Mouse (Mus musculus) kidney, embryonic 14.5 days (tissue): ENCODE measurements around the gene Rasgrf1. TPM values are rescaled to one million over a fixed set of nuclear protein-coding genes. Genes with fewer than 3 reads are reported as not detected.

Source experiments
- ATAC-seq: fragments of 200-750 bp; cut with Nextera tagmentation; 2 replicates; pipeline ENCODE4 v1.8.0; 2017; ENCODE audit warnings: moderate number of reproducible peaks, mild to moderate bottlenecking, moderate TSS enrichment, moderate library complexity; ENCODE audit not compliant: low FRiP score, low TSS enrichment
- H3K27ac ChIP-seq: fragments of 300-500 bp; sonication (generic); 2 replicates; pipeline ENCODE4 v1.5.1; 2014; ENCODE audit warnings: low read depth, mild to moderate bottlenecking, low read length, moderate library complexity, mixed read lengths
- H3K27me3 ChIP-seq: fragments of 300-500 bp; sonication (generic); 2 replicates; pipeline ENCODE4 v1.6.1; 2014; ENCODE audit warnings: mild to moderate bottlenecking, low read length; ENCODE audit not compliant: control insufficient read depth, insufficient read depth
- H3K36me3 ChIP-seq: fragments of 300-500 bp; sonication (generic); 2 replicates; pipeline ENCODE4 v1.6.1; 2014; ENCODE audit warnings: low read length, mixed read lengths; ENCODE audit not compliant: control insufficient read depth, insufficient read depth
- H3K4me1 ChIP-seq: fragments of 300-500 bp; sonication (generic); 2 replicates; pipeline ENCODE4 v1.6.1; 2014; ENCODE audit warnings: low read length, mixed read lengths; ENCODE audit not compliant: control insufficient read depth, insufficient read depth
- H3K4me2 ChIP-seq: fragments of 300-500 bp; sonication (generic); replicated peaks from 2 replicates; pipeline ENCODE4 v1.6.1; 2014; ENCODE audit warnings: low read depth, mild to moderate bottlenecking, low read length
- H3K4me3 ChIP-seq: fragments of 300-500 bp; sonication (generic); 2 replicates; pipeline ENCODE4 v1.5.1; 2014; ENCODE audit warnings: mild to moderate bottlenecking, low read length
- H3K9ac ChIP-seq: fragments of 300-500 bp; sonication (generic); 2 replicates; pipeline ENCODE4 v1.6.1; 2014; ENCODE audit warnings: low read depth, mild to moderate bottlenecking, low read length, moderate library complexity
- H3K9me3 ChIP-seq: fragments of 300-500 bp; sonication (generic); 2 replicates; pipeline ENCODE4 v1.6.1; 2016; ENCODE audit warnings: low read length; ENCODE audit not compliant: control insufficient read depth
- WGBS: fragments of 180-500 bp; shearing (Covaris S2); extraction: QIAGEN DNeasy Blood & Tissue Kit; methylation state at CpG from one replicate; pipeline ENCODE4 v1.1.7; 2014; 5-methylcytosine and 5-hydroxymethylcytosine counted together
- polyA plus RNA-seq: library from polyadenylated mRNA; unstranded; fragments of >200 nt; fragmentation: Nextera tagmentation; extraction: Ambion mirVana; gene quantifications from 2 replicates; pipeline ENCODE4 v1.2.1, GENCODE M21; 2014

Rasgrf1 gene
- polyA plus RNA-seq, 1 experiment from 2014 or later = 0.11 TPM

DNA sequence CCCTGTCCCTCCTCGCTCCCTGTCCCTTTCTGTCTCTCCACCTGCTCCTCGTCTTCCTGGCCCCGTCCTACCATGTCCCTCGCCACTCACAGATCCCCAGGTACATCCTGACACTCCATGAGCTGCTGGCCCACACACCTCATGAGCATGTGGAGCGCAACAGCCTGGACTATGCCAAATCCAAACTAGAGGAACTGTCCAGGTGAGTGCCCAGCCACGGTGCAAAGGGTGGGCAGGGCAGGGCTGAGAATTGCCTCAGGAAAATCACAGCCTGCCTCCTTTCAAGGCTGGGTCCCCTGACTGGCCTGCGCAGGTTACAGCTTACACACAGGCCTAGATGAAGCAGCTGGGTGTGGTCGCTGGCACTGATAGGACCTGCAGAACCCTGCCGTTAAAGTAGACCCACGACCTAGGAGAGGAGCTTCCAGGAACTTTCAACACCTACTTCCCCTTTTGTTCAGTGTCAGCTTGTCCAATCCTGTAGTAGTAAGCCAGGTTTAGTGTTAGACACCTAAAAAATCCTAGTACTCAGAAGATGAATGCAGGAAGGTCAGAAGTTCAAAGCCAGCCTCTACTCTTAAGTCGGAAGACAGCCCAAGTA, 61.3 kb downstream of the Rasgrf1 start:
- no peak overlapping the region for H3K4me3 ChIP-seq
- ATAC-seq = no peak
- no peaks in the 10 kb centered on the region for H3K36me3 ChIP-seq
- WGBS = 80% methylated on average over 11 of the region's 11 CpGs
- no peak overlapping the region for H3K4me2 ChIP-seq
- H3K27me3 ChIP-seq = no peaks in the 10 kb centered on the region
- H3K4me1 ChIP-seq = no peaks in the 10 kb centered on the region
- no peak overlapping the region for H3K27ac ChIP-seq
- no peak overlapping the region for H3K9ac ChIP-seq
- no peaks in the 10 kb centered on the region for H3K9me3 ChIP-seq

DNA sequence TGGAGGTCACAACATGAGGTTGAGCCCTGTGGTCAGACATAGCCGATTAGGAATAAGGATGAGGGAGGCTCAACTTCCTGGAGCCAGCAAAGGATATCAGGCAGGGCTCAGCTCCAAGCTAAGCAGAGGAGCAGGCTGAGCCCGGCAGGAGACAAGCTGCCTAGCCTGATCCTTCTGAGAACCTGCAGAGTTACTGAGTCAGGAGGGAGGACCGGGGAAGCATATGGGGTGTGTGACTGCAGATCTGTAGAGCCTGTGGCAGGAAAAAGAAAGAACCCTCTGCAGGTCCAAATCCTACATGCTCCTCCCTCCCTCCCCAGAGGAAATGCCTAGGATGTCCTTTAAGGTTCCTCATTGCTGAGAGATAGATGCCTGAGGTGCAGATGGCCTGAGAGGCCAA, 62.6 kb downstream of the Rasgrf1 start:
- H3K4me1 ChIP-seq = no peaks in the 10 kb centered on the region
- WGBS = 69% methylated on average over 3 of the region's 3 CpGs
- ATAC-seq = no peak
- H3K9ac ChIP-seq = no peak overlapping the region
- no peak overlapping the region for H3K4me2 ChIP-seq
- H3K4me3 ChIP-seq = no peak overlapping the region
- H3K9me3 ChIP-seq = no peaks in the 10 kb centered on the region
- H3K36me3 ChIP-seq = no peaks in the 10 kb centered on the region
- no peaks in the 10 kb centered on the region for H3K27me3 ChIP-seq
- no peak overlapping the region for H3K27ac ChIP-seq

DNA sequence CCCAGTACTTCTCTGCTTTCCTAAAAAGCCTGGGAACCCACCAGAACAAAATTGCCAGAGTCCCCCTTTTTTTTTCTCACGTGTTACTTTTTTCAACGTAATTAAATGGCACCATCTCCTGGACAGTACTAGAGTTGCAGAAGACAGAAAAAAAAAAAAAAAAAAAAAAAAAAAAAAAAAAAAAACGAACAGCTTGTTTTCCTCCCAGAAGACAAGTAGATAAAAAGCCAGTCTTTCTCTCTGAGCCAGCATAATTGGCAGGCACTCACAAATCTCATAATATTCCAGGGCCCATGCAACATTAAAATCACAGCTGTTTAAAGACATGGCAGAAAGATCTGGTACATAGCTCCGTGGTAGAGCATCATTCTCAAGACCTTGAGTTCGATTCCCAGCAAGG, 64.1 kb downstream of the Rasgrf1 start:
- H3K36me3 ChIP-seq = no peaks in the 10 kb centered on the region
- no peaks in the 10 kb centered on the region for H3K27me3 ChIP-seq
- no peak overlapping the region for H3K27ac ChIP-seq
- H3K9me3 ChIP-seq = no peaks in the 10 kb centered on the region
- H3K9ac ChIP-seq = no peak overlapping the region
- H3K4me3 ChIP-seq = no peak overlapping the region
- WGBS = 29% methylated on average over 5 of the region's 5 CpGs
- no peaks in the 10 kb centered on the region for H3K4me1 ChIP-seq
- ATAC-seq = no peak; the same call in 1 of the 2 replicates
- H3K4me2 ChIP-seq = no peak overlapping the region

DNA sequence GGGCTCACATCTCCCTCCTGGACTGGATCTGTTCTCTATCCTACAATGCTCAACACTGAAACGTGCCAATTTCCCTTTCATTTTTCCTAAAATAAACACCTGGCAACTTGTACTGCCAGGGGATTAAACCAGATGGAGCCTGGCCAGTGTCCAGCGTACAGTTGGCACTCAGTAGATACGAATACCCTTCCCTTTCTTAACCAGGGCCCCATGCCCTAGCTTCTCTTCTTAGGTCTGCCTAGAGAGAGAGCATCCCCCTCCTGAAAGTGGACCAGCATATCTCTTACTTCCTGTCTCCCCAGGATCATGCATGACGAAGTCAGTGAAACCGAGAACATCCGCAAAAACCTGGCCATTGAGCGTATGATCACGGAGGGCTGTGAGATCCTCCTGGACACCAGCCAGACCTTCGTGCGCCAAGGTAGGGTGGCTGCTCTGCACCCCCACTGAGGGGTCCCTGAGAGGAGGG, 64.8 kb downstream of the Rasgrf1 start:
- Histone ChIP-seq H3K4me3 (no peak overlapping the region), H3K4me1 (no peaks in the 10 kb centered on the region), H3K9ac (no peak overlapping the region), H3K27me3 (no peaks in the 10 kb centered on the region), H3K9me3 (no peaks in the 10 kb centered on the region), H3K27ac (no peak overlapping the region), H3K36me3 (no peaks in the 10 kb centered on the region), H3K4me2 (no peak overlapping the region)
- WGBS = 88% methylated on average over 10 of the region's 10 CpGs
- no peak for ATAC-seq

GRCm38 (mm10) chr9:89976366-89976940, 66.7 kb downstream of the Rasgrf1 start:
- 81% methylated on average over 6 of the region's 6 CpGs for WGBS
- no peak for ATAC-seq
- Histone ChIP-seq H3K4me1 (no peaks in the 10 kb centered on the region), H3K9me3 (no peaks in the 10 kb centered on the region), H3K4me2 (no peak overlapping the region), H3K27me3 (no peaks in the 10 kb centered on the region), H3K36me3 (no peaks in the 10 kb centered on the region), H3K9ac (no peak overlapping the region), H3K4me3 (no peak overlapping the region), H3K27ac (no peak overlapping the region)

- 29% methylated on average over 3 of the region's 3 CpGs for WGBS
- Histone ChIP-seq H3K27ac (no peak overlapping the region), H3K4me1 (no peaks in the 10 kb centered on the region), H3K27me3 (no peaks in the 10 kb centered on the region), H3K9me3 (no peaks in the 10 kb centered on the region), H3K36me3 (no peaks in the 10 kb centered on the region), H3K4me3 (no peak overlapping the region), H3K9ac (no peak overlapping the region), H3K4me2 (no peak overlapping the region)
- no peak for ATAC-seq
These were observed 69.5 kb downstream of the Rasgrf1 start for GRCm38 (mm10) chr9:89979248-89979647.

GRCm38 (mm10) chr9:89982256-89982655, 72.5 kb downstream of the Rasgrf1 start:
- H3K27ac ChIP-seq = no peak overlapping the region
- no peak overlapping the region for H3K4me2 ChIP-seq
- no peaks in the 10 kb centered on the region for H3K27me3 ChIP-seq
- WGBS = 84% methylated on average over 1 of the region's 1 CpGs
- ATAC-seq = no peak
- H3K9me3 ChIP-seq = no peaks in the 10 kb centered on the region
- H3K36me3 ChIP-seq = no peaks in the 10 kb centered on the region
- no peak overlapping the region for H3K4me3 ChIP-seq
- H3K4me1 ChIP-seq = no peaks in the 10 kb centered on the region
- H3K9ac ChIP-seq = no peak overlapping the region

DNA sequence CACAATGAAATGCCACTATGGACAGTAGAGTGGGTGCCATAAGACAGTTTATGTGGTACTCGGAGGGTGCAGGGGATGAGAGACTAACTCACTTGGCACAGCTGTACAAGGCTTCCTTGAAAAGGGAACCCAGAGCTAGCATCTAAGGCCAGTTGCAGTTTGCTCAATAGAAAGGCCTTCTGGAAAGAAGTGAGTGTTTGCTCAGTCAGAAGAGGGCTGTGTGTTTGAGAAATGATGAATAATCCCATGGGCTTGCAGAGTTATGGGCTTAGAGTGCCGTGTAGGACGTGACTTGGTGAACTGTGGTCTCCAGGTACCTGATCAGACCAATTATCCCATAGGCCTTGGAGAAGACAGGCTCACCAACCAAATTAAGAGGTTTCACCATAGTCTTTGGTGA, 78.3 kb downstream of the Rasgrf1 start:
- Histone ChIP-seq H3K9ac (no peak overlapping the region), H3K4me2 (no peak overlapping the region), H3K9me3 (no peaks in the 10 kb centered on the region), H3K27me3 (no peaks in the 10 kb centered on the region), H3K4me3 (no peak overlapping the region), H3K36me3 (no peaks in the 10 kb centered on the region), H3K27ac (no peak overlapping the region), H3K4me1 (no peaks in the 10 kb centered on the region)
- ATAC-seq = no peak
- 86% methylated on average over 3 of the region's 3 CpGs for WGBS

GRCm38 (mm10) chr9:89988811-89989528, 79.3 kb downstream of the Rasgrf1 start:
- Histone ChIP-seq H3K4me2 (no peak overlapping the region), H3K4me3 (no peak overlapping the region), H3K27me3 (no peaks in the 10 kb centered on the region), H3K36me3 (no peaks in the 10 kb centered on the region), H3K9me3 (no peaks in the 10 kb centered on the region), H3K27ac (no peak overlapping the region), H3K4me1 (no peaks in the 10 kb centered on the region), H3K9ac (no peak overlapping the region)
- 86% methylated on average over 10 of the region's 10 CpGs for WGBS
- ATAC-seq = no peak
